8 mouse cellular contexts compared by ENCODE assay signal in genomic region chr2:30178711-30179110, GRCm38 (mm10). TPM values are rescaled to one million over a fixed set of nuclear protein-coding genes. Genes with fewer than 3 reads are reported as not detected.
DNase-seq lines count a peak whose midpoint lies in the region; ATAC-seq and TF ChIP-seq lines count a peak whose summit lies in the region.
"Not testable (repeated sequence)": the region's sequence is repeated elsewhere in the genome, so short reads cannot be mapped to it uniquely, and the experiment has no call there.

No protein-coding gene starts in this region.

- H3K36me3 ChIP-seq in C2C12 (ENCODE audit: control insufficient read depth, insufficient read depth), result peaks cover 31% of the 10 kb centered on the region
- peaks cover 35% of the 10 kb centered on the region for H3K36me3 ChIP-seq in embryonic facial prominence, embryonic 13.5 days
- peaks cover 34% of the 10 kb centered on the region for H3K36me3 ChIP-seq in hindbrain, embryonic 12.5 days
- peaks cover 33% of the 10 kb centered on the region for H3K36me3 ChIP-seq in kidney, embryonic 15.5 days
- peaks cover 35% of the 10 kb centered on the region for H3K36me3 ChIP-seq in liver, embryonic 12.5 days
- peaks cover 17% of the 10 kb centered on the region for H3K36me3 ChIP-seq in midbrain, embryonic 11.5 days (ENCODE audit: control insufficient read depth, insufficient read depth, low read length)
- H3K36me3 ChIP-seq in neural tube, embryonic 15.5 days, result peaks cover 31% of the 10 kb centered on the region

- not testable (repeated sequence) for DNase-seq in gastrocnemius, adult 2 months; midbrain, embryonic 11.5 days (ENCODE audit: low spot score, missing footprints)

- H3K4me1 ChIP-seq in embryonic facial prominence, embryonic 13.5 days, result peaks cover 12% of the 10 kb centered on the region
- peaks cover 10% of the 10 kb centered on the region for H3K4me1 ChIP-seq in hindbrain, embryonic 12.5 days
- peaks cover 11% of the 10 kb centered on the region for H3K4me1 ChIP-seq in kidney, embryonic 15.5 days
- peaks cover 31% of the 10 kb centered on the region for H3K4me1 ChIP-seq in liver, embryonic 12.5 days
- H3K4me1 ChIP-seq in midbrain, embryonic 11.5 days (ENCODE audit: control insufficient read depth, insufficient read depth, low read length), result not testable (repeated sequence)
- H3K4me1 ChIP-seq in neural tube, embryonic 15.5 days, result peaks cover 19% of the 10 kb centered on the region

- intact Hi-C loops in gastrocnemius, adult 2 months (cut with DNase I), result loop anchor here (1.0 to 2.0 kb wide), 3 partner anchors 26 to 92 kb away; partner anchors contain the start of genes Kyat1 and Lrrc8a

- H3K79me3 ChIP-seq in C2C12 (ENCODE audit: low read depth), result not testable (repeated sequence)

- ATAC-seq in embryonic facial prominence, embryonic 13.5 days (ENCODE audit: insufficient number of reproducible peaks, insufficient read depth, low FRiP score, low TSS enrichment, low read depth); kidney, embryonic 15.5 days (replicated peaks; ENCODE audit: low FRiP score); liver, embryonic 12.5 days: not testable (repeated sequence)
- peak; percentile 47 for ATAC-seq in hindbrain, embryonic 12.5 days (ENCODE audit: low FRiP score)
- ATAC-seq in midbrain, embryonic 11.5 days (ENCODE audit: low FRiP score), result peak; percentile 28; the same call in 1 of the 2 replicates
- peak; percentile 40; the same call in 1 of the 2 replicates for ATAC-seq in neural tube, embryonic 15.5 days (ENCODE audit: low FRiP score)

- 59% methylated on average over 7 of the region's 7 CpGs for WGBS in embryonic facial prominence, embryonic 13.5 days
- 50% methylated on average over 7 of the region's 7 CpGs for WGBS in hindbrain, embryonic 12.5 days
- 60% methylated on average over 7 of the region's 7 CpGs for WGBS in kidney, embryonic 15.5 days
- 52% methylated on average over 7 of the region's 7 CpGs for WGBS in liver, embryonic 12.5 days (ENCODE audit: insufficient replicate concordance)
- WGBS in midbrain, embryonic 11.5 days, result 52% methylated on average over 7 of the region's 7 CpGs
- WGBS in neural tube, embryonic 15.5 days, result 34% methylated on average over 7 of the region's 7 CpGs

- H3K9ac ChIP-seq in embryonic facial prominence, embryonic 13.5 days; hindbrain, embryonic 12.5 days; kidney, embryonic 15.5 days; liver, embryonic 12.5 days; midbrain, embryonic 11.5 days (ENCODE audit: low read length); neural tube, embryonic 15.5 days (replicated peaks): not testable (repeated sequence)

- not testable (repeated sequence) for TF ChIP-seq CTCF in C2C12 (IDR thresholded peaks at IDR 0.05; ENCODE audit: control insufficient read depth, insufficient read depth, insufficient read length)
- peak; percentile 29 for TF ChIP-seq CTCF in gastrocnemius, adult 2 months (IDR thresholded peaks at IDR 0.05)

- not testable (repeated sequence) for H3K9me3 ChIP-seq in embryonic facial prominence, embryonic 13.5 days; hindbrain, embryonic 12.5 days (replicated peaks); kidney, embryonic 15.5 days (replicated peaks); liver, embryonic 12.5 days (replicated peaks); midbrain, embryonic 11.5 days (ENCODE audit: control insufficient read depth, low read length); neural tube, embryonic 15.5 days (replicated peaks)

- H3ac ChIP-seq in C2C12 (ENCODE audit: control insufficient read depth, insufficient read length, low read depth), result not testable (repeated sequence)

- H3K27me3 ChIP-seq in C2C12 (ENCODE audit: control insufficient read depth, insufficient read depth, insufficient read length); embryonic facial prominence, embryonic 13.5 days; hindbrain, embryonic 12.5 days; kidney, embryonic 15.5 days; liver, embryonic 12.5 days (replicated peaks); midbrain, embryonic 11.5 days (ENCODE audit: control insufficient read depth, insufficient read depth, low read length); neural tube, embryonic 15.5 days (replicated peaks): not testable (repeated sequence)

- not testable (repeated sequence) for H3K27ac ChIP-seq in embryonic facial prominence, embryonic 13.5 days; gastrocnemius, adult 2 months; hindbrain, embryonic 12.5 days; kidney, embryonic 15.5 days; liver, embryonic 12.5 days; midbrain, embryonic 11.5 days (ENCODE audit: low read depth, low read length); neural tube, embryonic 15.5 days (replicated peaks)

- H3K4me3 ChIP-seq in C2C12 (ENCODE audit: insufficient read depth, poor library complexity, severe bottlenecking), result peak overlapping the region; percentile 85
- H3K4me3 ChIP-seq in embryonic facial prominence, embryonic 13.5 days, result peak overlapping the region; percentile 86
- peak overlapping the region; percentile 87 for H3K4me3 ChIP-seq in gastrocnemius, adult 2 months
- peak overlapping the region; percentile 74 for H3K4me3 ChIP-seq in hindbrain, embryonic 12.5 days
- peak overlapping the region; percentile 83 for H3K4me3 ChIP-seq in kidney, embryonic 15.5 days (replicated peaks)
- H3K4me3 ChIP-seq in liver, embryonic 12.5 days, result peak overlapping the region; percentile 78
- H3K4me3 ChIP-seq in midbrain, embryonic 11.5 days (ENCODE audit: low read depth, low read length), result peak overlapping the region; percentile 59
- peak overlapping the region; percentile 70 for H3K4me3 ChIP-seq in neural tube, embryonic 15.5 days (replicated peaks)

- H3K4me2 ChIP-seq in embryonic facial prominence, embryonic 13.5 days, result peak overlapping the region; percentile 80
- peak overlapping the region; percentile 76 for H3K4me2 ChIP-seq in hindbrain, embryonic 12.5 days (replicated peaks)
- peak overlapping the region; percentile 77 for H3K4me2 ChIP-seq in kidney, embryonic 15.5 days
- peak overlapping the region; percentile 81 for H3K4me2 ChIP-seq in liver, embryonic 12.5 days
- peak overlapping the region; percentile 83; the same call in 1 of the 2 replicates for H3K4me2 ChIP-seq in midbrain, embryonic 11.5 days
- H3K4me2 ChIP-seq in neural tube, embryonic 15.5 days, result peak overlapping the region; percentile 92

- H3K79me2 ChIP-seq in C2C12 (ENCODE audit: control insufficient read depth, insufficient read depth), result peaks cover 15% of the 10 kb centered on the region

RNA-seq across cellular contexts. Expression of gene Spout1, which starts 0.5 kb away (rescaled TPM):
- polyA plus RNA-seq in C2C12 (2012; fragmentation: generic; extraction: Trizol), result 33.4 TPM
- polyA plus RNA-seq in embryonic facial prominence, embryonic 13.5 days (2015; fragmentation: Nextera tagmentation; extraction: Ambion mirVana), result 80.6 and 81.9 TPM in 2 replicates
- 1 to 10 TPM; 4.2 to 4.5 TPM for total RNA-seq in gastrocnemius, adult 2 months (2021)
- 63.7 and 63.9 TPM in 2 replicates for polyA plus RNA-seq in hindbrain, embryonic 12.5 days (2016; fragmentation: Nextera tagmentation; extraction: Ambion mirVana)
- 76.3 and 83.0 TPM in 2 replicates for polyA plus RNA-seq in kidney, embryonic 15.5 days (2015; fragmentation: Nextera tagmentation; extraction: Ambion mirVana)
- 54.4 and 55.1 TPM in 2 replicates for polyA plus RNA-seq in liver, embryonic 12.5 days (2016; fragmentation: Nextera tagmentation; extraction: Ambion mirVana)
- polyA plus RNA-seq in midbrain, embryonic 11.5 days (2014; fragmentation: Nextera tagmentation; extraction: Ambion mirVana), result 65.0 and 69.8 TPM in 2 replicates
- polyA plus RNA-seq in neural tube, embryonic 15.5 days (2015; fragmentation: Nextera tagmentation; extraction: Ambion mirVana), result 70.5 and 72.5 TPM in 2 replicates

RNA-seq across cellular contexts. Expression of gene Endog, which starts 7.4 kb away (rescaled TPM):
- 16.1 TPM for polyA plus RNA-seq in C2C12 (2012; fragmentation: generic; extraction: Trizol)
- 12.4 and 15.2 TPM in 2 replicates for polyA plus RNA-seq in embryonic facial prominence, embryonic 13.5 days (2015; fragmentation: Nextera tagmentation; extraction: Ambion mirVana)
- 10 to 100 TPM; 50.8 to 67.6 TPM for total RNA-seq in gastrocnemius, adult 2 months (2021)
- 15.7 and 16.2 TPM in 2 replicates for polyA plus RNA-seq in hindbrain, embryonic 12.5 days (2016; fragmentation: Nextera tagmentation; extraction: Ambion mirVana)
- polyA plus RNA-seq in kidney, embryonic 15.5 days (2015; fragmentation: Nextera tagmentation; extraction: Ambion mirVana), result 19.8 and 20.8 TPM in 2 replicates
- polyA plus RNA-seq in liver, embryonic 12.5 days (2016; fragmentation: Nextera tagmentation; extraction: Ambion mirVana), result 23.0 and 23.3 TPM in 2 replicates
- polyA plus RNA-seq in midbrain, embryonic 11.5 days (2014; fragmentation: Nextera tagmentation; extraction: Ambion mirVana), result 11.6 and 13.7 TPM in 2 replicates
- 26.9 and 27.1 TPM in 2 replicates for polyA plus RNA-seq in neural tube, embryonic 15.5 days (2015; fragmentation: Nextera tagmentation; extraction: Ambion mirVana)

RNA-seq across cellular contexts. Expression of gene Kyat1, which starts 26.9 kb away (rescaled TPM):
- 2.7 TPM for polyA plus RNA-seq in C2C12 (2012; fragmentation: generic; extraction: Trizol)
- polyA plus RNA-seq in embryonic facial prominence, embryonic 13.5 days (2015; fragmentation: Nextera tagmentation; extraction: Ambion mirVana), result 9.4 and 10.0 TPM in 2 replicates
- 10 to 100 TPM; 23.4 to 30.3 TPM for total RNA-seq in gastrocnemius, adult 2 months (2021)
- polyA plus RNA-seq in hindbrain, embryonic 12.5 days (2016; fragmentation: Nextera tagmentation; extraction: Ambion mirVana), result 10.4 and 13.1 TPM in 2 replicates
- 9.8 and 10.8 TPM in 2 replicates for polyA plus RNA-seq in kidney, embryonic 15.5 days (2015; fragmentation: Nextera tagmentation; extraction: Ambion mirVana)
- polyA plus RNA-seq in liver, embryonic 12.5 days (2016; fragmentation: Nextera tagmentation; extraction: Ambion mirVana), result 11.3 and 11.4 TPM in 2 replicates
- polyA plus RNA-seq in midbrain, embryonic 11.5 days (2014; fragmentation: Nextera tagmentation; extraction: Ambion mirVana), result 8.2 and 9.6 TPM in 2 replicates
- 16.0 and 16.2 TPM in 2 replicates for polyA plus RNA-seq in neural tube, embryonic 15.5 days (2015; fragmentation: Nextera tagmentation; extraction: Ambion mirVana)

RNA-seq across cellular contexts. Expression of gene Tbc1d13, which starts 45.2 kb away (rescaled TPM):
- 25.3 TPM for polyA plus RNA-seq in C2C12 (2012; fragmentation: generic; extraction: Trizol)
- 11.1 and 13.7 TPM in 2 replicates for polyA plus RNA-seq in embryonic facial prominence, embryonic 13.5 days (2015; fragmentation: Nextera tagmentation; extraction: Ambion mirVana)
- 10 to 100 TPM; 12.9 to 17.5 TPM for total RNA-seq in gastrocnemius, adult 2 months (2021)
- polyA plus RNA-seq in hindbrain, embryonic 12.5 days (2016; fragmentation: Nextera tagmentation; extraction: Ambion mirVana), result 10.3 and 10.6 TPM in 2 replicates
- 8.2 and 8.9 TPM in 2 replicates for polyA plus RNA-seq in kidney, embryonic 15.5 days (2015; fragmentation: Nextera tagmentation; extraction: Ambion mirVana)
- 2.9 and 3.3 TPM in 2 replicates for polyA plus RNA-seq in liver, embryonic 12.5 days (2016; fragmentation: Nextera tagmentation; extraction: Ambion mirVana)
- polyA plus RNA-seq in midbrain, embryonic 11.5 days (2014; fragmentation: Nextera tagmentation; extraction: Ambion mirVana), result 12.1 and 13.3 TPM in 2 replicates
- polyA plus RNA-seq in neural tube, embryonic 15.5 days (2015; fragmentation: Nextera tagmentation; extraction: Ambion mirVana), result 11.3 TPM in 2 replicates

RNA-seq across cellular contexts. Expression of gene Zer1, which starts 54.3 kb away (rescaled TPM):
- polyA plus RNA-seq in C2C12 (2012; fragmentation: generic; extraction: Trizol), result 7.2 TPM
- 12.7 and 13.5 TPM in 2 replicates for polyA plus RNA-seq in embryonic facial prominence, embryonic 13.5 days (2015; fragmentation: Nextera tagmentation; extraction: Ambion mirVana)
- 10 to 100 TPM; 23.1 to 25.2 TPM for total RNA-seq in gastrocnemius, adult 2 months (2021)
- 11.8 and 12.6 TPM in 2 replicates for polyA plus RNA-seq in hindbrain, embryonic 12.5 days (2016; fragmentation: Nextera tagmentation; extraction: Ambion mirVana)
- polyA plus RNA-seq in kidney, embryonic 15.5 days (2015; fragmentation: Nextera tagmentation; extraction: Ambion mirVana), result 7.2 and 8.6 TPM in 2 replicates
- 4.3 and 4.4 TPM in 2 replicates for polyA plus RNA-seq in liver, embryonic 12.5 days (2016; fragmentation: Nextera tagmentation; extraction: Ambion mirVana)
- 5.1 and 6.0 TPM in 2 replicates for polyA plus RNA-seq in midbrain, embryonic 11.5 days (2014; fragmentation: Nextera tagmentation; extraction: Ambion mirVana)
- polyA plus RNA-seq in neural tube, embryonic 15.5 days (2015; fragmentation: Nextera tagmentation; extraction: Ambion mirVana), result 12.4 and 14.5 TPM in 2 replicates
